Mouse (Mus musculus) cerebellum, adult 9-10 months (tissue): ENCODE measurements around the gene Ankfn1.

ENCODE experiments used
- DNase-seq: peaks from one replicate; pipeline ENCODE4 v3.0.0; 2022

The Ankfn1 gene

DNA sequence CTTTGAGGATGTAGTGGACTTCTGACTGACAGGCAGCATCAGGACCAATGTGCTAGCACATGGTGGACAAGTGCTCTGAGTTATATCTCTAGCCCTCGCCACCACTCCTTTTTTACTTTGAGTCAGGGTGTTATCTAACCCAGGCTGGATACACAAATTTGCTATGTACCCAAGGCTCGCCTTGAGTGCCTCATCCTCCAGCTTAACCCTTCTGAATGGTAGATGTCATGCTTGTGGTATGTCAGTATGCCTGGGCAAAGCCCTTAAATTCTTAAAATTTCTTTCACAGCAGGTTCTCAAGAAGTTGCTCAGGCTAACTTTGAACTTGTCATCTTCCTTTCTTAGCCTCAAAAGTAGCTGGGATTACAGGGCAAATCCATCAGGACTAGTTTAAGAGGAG lies 421.0 kb downstream of the Ankfn1 start:
- no peak for DNase-seq

DNA sequence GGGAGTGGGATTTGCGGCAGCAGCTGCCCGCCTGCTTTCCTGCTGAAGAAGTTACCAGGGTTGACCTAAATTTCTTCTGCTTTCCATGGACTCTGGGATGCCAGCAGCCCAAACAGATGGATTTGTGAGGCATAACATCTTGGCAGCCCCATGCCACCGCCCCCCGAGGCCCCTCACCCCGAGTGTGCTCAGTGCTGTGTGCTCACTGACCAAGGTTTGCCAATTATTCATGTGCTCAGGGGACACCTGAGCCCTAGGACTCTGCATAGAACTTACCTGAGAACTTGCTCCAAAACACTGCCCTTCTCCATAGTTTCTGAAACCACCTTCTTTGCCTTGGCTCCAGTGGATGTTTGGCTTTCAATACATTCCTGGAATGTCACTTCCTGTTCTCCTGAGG lies 421.4 kb downstream of the Ankfn1 start:
- DNase-seq: no peak

DNA sequence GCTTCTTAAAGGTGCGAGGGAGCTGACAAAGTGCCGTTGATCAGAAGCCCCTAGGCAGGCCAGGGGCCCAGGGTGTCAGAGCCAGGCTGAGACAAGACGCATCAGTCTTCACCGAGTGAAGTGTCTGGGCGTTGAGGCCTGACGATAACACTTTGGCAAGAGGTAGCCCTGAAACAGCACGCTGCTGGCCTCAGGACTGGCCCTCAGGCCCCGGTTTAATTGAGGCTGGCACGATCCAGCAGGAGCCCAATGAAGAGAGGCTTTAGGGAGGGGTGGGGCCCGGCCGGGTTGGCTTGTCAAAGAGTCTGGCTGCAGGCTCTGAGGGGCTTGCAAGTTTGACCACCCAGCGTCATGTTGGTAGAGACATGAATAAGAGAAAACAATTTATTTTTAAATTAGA lies 437.2 kb downstream of the Ankfn1 start:
- DNase-seq: no peak
